Mouse (Mus musculus) bone marrow macrophage, adult 2 months (primary cell): ENCODE results near the gene Rgmb.

ENCODE experiments used
- CTCF ChIP-seq: IDR thresholded peaks from 2 replicates; pipeline ENCODE4 v1.5.1; 2012; ENCODE audit warnings: low read depth, mild to moderate bottlenecking, low read length, moderate library complexity
- POLR2A ChIP-seq: IDR thresholded peaks from 2 replicates; pipeline ENCODE4 v1.6.1; 2012; ENCODE audit warnings: mild to moderate bottlenecking, low read depth, low read length, borderline replicate concordance

DNA sequence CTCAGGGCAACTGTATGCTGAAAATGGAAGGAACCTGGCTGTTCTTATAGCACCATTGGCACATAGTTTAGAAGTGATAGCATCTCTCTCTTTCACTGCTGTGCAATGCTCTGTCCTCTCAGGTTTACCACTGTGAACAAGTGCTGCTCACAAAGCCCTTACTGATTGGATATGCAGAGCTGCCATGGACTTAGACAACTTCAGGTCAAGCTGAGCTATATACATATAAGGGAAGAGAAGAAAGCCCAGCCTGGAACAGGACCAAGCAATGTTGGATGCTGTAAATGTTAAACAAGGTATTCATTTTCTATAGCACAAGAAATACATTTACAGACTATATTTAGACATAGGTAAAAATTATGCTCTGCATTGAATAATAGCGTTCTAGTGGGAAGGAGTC, 34.4 kb upstream of the Rgmb start:
- TF ChIP-seq CTCF (no peak), POLR2A (no peak)
